Mouse (Mus musculus): ENCODE measurements around the gene Usp24. TPM values are rescaled to one million over a fixed set of nuclear protein-coding genes. Genes with fewer than 3 reads are reported as not detected.

Usp24 gene
- polyA plus RNA-seq, 1 experiment, result 12.5 TPM

DNA sequence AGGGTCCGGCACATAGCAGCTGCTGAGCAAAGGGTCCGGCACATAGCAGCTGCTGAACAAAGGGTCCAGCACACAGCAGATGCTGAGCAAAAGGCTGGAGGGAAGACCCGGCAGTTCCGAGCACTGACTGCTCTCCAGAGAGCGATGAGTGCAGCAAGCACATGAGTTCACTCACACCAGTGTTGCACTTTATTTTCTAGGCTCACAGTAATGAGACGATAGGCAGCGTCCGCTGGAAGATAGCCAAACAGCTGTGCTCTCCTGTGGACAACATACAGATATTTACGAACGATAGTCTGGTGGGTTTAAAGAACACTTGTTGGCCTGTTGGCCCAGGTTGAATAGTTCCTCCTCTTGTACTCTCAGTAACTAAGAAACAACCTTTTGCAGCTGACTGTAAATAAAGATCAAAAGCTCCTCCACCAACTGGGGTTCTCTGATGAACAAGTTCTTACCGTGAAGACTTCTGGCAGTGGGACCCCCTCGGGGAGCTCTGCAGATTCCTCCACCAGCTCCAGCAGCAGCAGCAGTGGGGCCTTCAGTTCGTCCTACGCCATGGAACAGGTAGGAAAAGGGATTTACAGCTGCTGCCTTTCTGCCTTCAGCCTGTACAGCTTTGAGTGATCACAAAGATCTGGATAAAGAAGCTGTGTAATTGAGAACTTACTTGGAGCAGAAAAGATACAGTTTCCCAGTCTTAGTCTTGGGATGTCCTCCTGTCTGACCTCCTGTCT is 63.0 kb downstream of the Usp24 start:
- TF ChIP-seq GATA1 (IDR thresholded peaks at IDR 0.05; ENCODE audit: low read length), result no peak

DNA sequence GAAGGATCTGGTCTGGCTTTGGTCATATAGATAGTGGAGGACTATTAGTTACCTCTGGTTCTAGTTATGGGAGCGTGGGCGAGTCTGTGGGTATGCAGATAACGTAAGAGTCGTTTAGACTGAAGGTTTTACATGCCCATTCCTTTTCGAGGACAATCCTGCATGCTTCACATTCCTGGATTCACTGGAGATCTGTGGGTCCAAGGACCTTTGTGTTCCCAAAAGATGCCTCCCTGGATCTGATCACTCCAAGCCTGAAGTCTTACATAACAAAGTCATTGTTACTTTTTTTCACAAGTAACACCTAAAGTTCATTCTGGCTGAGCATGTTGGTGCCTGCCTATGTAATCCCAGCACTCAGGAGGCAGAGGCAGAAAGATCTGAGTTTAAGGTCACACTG is 65.1 kb downstream of the Usp24 start:
- no peak for TF ChIP-seq GATA1 (IDR thresholded peaks at IDR 0.05; ENCODE audit: low read length)

DNA sequence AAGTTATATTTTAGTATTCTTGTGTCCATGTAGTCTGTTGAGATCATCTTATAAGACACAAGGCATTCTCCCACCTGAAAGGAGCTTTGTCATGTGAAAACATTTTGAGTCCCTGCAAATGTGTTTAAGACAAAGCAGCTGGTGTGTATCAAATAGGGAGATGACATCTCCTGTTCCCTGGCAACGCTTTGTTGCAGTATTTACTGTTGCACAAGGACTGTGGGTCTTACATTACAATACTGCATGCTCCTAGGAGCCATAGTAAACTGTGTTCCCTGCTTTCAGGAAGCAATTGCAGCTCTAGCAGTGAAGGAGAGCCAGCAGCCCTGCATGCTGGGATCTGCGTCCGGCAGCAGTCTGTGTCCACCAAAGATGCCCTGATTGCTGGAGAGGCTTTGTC is 73.9 kb downstream of the Usp24 start:
- TF ChIP-seq GATA1 (IDR thresholded peaks at IDR 0.05; ENCODE audit: low read length), result no peak

DNA sequence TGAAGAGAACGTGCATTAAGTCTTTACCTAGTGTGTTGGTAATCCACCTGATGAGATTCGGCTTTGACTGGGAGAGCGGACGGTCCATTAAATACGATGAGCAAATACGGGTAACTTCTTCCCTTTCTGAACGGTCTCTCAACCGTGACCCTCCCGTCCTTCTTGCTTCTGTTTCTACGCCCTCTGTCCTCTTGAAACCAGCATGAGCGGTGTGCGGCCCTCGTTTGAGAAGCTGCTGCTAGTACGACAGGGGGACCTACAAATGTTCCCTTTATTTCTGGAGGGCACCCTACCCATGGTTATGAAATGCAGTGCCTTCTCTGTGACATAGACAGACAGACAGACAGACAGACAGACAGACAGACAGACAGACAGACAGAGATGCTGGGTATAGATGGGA is 93.6 kb downstream of the Usp24 start:
- no peak for TF ChIP-seq GATA1 (IDR thresholded peaks at IDR 0.05; ENCODE audit: low read length)

DNA sequence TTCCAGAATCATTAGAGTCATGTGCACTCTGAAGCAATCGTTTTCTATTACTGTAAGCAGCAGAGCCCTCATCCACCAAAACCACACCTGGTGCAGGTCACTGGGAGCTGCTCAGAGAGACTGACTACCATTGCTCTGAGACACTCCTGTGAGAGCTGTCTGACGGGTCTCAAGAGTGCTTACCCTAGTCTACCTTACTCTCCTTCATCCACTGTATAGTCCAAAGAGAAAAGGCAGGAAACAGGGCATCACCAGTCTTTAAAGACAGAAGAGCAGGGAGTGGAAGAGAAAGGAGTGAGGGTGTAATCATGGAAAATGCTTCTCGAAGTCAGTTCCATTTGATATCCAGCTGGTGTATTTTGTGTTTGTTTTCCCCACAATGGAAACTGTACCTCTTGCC is 103.2 kb downstream of the Usp24 start:
- no peak for TF ChIP-seq GATA1 (IDR thresholded peaks at IDR 0.05; ENCODE audit: low read length)

DNA sequence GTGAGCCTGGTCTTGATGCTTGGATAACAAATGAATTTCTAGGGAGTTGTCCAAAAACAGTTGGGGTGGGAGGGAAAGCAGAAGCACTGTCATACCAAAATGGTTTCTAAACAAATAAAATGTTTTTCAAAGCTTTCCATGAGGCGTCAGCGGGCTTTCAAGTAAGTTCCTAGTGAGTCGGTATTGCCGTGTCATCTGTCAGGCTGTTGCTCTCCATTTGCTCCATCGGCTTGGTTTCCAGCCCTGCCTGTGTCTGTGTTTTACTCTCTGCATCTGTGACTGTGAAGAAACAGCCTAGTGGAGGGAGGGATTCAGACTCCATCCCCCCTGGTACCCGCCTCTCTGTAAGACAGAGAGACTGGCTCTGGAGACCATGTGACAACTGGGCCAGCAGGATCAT is 103.8 kb downstream of the Usp24 start:
- no peak for TF ChIP-seq GATA1 (IDR thresholded peaks at IDR 0.05; ENCODE audit: low read length)

DNA sequence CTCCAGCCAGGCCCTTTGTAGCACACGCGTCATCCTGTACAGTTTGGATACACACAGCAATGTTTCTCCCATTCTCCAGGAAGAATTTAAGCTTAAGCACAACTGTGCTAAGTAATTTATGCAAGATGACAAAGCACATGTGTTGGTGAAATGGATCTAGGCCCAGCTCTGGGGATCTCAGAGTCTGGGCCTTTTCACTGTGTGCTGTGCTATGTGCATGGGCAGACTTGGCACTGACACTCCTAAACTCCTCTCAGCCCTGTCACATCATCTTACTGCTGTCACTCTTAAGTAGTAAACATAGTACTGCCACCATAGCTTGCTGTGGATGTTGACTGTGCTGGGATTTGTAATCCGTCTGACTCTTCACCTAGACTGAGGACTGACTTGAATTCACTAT is 106.6 kb downstream of the Usp24 start:
- no peak for TF ChIP-seq GATA1 (IDR thresholded peaks at IDR 0.05; ENCODE audit: low read length)

DNA sequence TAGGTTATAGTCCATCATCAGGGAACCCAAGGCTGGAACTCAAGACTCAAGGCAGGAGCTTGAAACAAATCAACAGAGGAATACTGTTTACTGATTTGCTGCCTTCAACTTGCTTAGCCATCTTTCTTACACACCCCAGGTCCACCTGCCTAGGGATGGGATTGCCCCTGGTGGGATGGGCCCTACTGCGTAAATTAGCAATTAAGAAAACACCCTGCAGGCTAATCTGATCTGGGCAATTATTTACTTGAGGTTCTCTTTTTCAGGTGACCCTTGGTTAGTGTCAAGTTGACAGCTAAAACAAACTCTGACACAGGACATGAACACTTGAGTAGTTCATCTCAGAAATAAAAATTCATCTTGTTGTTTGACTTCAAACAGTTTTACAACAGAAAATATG is 108.5 kb downstream of the Usp24 start:
- no peak for TF ChIP-seq GATA1 (IDR thresholded peaks at IDR 0.05; ENCODE audit: low read length)

DNA sequence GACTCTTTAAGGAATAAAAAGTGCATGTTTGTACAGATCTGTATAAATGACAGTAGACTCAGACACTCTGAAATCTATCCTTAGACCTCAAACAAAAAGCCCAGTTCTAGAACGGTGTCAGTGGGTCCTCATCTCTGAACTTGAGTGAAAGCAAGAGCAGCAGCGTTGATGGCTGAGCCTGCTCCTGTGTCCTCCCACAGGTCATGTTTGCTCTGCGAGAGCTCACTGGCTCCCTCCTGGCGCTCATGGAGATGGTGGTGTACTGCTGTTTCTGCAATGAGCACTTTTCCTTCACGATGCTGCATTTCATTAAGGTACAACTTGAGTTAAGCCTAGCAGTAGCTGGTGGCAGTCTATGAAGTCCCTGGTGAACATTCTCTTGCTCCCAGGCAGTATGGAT is 110.3 kb downstream of the Usp24 start:
- TF ChIP-seq GATA1 (IDR thresholded peaks at IDR 0.05; ENCODE audit: low read length), result no peak

DNA sequence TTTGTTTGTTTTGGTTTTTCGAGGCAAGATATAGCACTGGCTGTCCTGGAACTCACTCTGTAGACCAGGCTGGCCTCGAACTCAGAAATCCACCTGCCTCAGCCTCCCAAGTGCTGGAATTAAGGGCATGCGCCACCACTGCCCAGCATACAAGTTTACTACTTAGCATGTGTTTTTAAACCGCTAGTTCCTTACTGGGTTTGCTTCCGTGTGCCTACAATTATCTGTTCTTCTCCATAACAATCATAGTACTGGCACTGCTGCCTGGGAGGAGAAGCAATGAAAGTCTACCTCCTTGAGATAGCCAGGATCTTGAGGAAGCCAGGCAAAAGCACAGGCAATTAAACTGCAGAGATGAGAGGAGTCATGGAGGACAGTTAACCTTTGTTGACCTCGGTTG is 112.6 kb downstream of the Usp24 start:
- TF ChIP-seq GATA1 (IDR thresholded peaks at IDR 0.05; ENCODE audit: low read length), result no peak

DNA sequence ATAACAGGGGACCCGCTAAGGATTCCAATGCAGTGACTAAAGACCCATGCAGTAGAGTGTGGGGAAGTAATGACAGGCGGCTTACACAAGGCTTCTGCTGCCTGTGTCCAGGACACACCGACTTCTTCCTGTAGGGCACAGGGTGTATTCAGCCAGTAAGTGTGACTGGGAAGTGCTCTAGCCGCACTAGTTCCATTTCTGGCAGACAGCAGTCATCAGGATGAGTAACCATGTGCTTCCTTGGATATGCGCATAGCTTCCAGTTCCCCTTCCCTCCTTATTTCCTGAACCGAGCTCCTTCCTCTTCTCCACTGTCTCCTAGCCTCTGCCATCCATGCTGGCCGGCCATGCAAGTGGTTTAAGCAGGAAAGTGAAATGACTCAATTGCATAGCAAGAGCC is 113.1 kb downstream of the Usp24 start:
- TF ChIP-seq GATA1 (IDR thresholded peaks at IDR 0.05; ENCODE audit: low read length), result no peak

DNA sequence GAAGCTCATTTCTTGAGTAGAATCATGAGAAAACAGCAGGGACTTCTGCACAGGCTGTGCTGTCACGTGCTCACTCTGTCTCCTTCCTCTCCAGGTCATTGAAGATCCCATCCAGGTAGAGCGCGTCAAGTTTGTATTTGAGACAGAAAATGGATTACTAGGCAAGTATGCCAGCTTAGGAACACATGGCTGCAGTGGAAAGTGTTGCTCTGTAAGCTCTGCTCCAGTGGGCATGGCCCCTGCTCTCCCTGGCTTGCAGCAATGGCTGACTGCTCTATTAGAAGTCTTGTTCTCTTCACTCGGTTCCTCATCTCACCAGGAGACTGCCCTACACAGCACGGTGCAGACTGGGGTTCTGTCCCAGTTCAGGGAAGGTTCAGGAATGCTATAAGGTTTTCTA is 114.4 kb downstream of the Usp24 start:
- TF ChIP-seq GATA1 (IDR thresholded peaks at IDR 0.05; ENCODE audit: low read length), result no peak

DNA sequence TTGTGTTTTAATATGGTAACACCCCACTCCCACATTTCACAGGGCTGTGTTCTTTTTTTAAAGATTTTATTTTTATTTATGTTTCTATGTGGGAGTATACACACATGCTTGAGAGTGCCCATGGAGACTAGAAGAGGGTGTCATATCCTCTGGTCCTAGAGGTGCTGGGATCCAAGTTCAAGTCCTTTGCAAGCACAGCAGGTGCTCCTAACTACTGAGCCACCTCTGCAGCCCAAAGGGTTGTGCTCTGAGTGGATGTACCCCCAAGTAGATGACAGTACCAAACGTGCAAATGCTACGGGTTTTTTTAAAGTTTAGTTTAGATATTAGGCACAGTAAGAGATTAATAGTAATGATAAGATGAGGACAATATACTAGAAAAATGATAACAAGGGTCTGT is 119.4 kb downstream of the Usp24 start:
- TF ChIP-seq GATA1 (IDR thresholded peaks at IDR 0.05; ENCODE audit: low read length), result no peak

DNA sequence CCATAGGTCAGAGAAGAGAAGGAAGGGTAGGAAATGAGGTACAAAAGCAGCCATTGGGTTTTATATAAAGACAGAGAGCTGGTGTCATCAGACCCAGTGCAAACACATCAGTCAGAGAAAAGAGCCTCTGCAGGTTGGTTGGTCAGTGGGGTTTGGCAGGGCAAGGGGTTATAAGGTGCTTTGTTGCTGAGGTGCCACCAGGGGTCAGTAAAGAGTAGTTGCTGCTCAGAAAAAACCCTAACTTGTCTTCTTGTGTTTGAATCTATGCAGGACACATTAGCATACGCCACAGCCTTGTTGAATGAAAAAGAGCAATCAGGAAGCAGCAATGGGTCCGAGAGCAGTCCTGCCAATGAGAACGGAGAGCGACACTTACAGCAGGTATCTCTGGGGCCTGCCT is 120.5 kb downstream of the Usp24 start:
- TF ChIP-seq GATA1 (IDR thresholded peaks at IDR 0.05; ENCODE audit: low read length), result no peak

DNA sequence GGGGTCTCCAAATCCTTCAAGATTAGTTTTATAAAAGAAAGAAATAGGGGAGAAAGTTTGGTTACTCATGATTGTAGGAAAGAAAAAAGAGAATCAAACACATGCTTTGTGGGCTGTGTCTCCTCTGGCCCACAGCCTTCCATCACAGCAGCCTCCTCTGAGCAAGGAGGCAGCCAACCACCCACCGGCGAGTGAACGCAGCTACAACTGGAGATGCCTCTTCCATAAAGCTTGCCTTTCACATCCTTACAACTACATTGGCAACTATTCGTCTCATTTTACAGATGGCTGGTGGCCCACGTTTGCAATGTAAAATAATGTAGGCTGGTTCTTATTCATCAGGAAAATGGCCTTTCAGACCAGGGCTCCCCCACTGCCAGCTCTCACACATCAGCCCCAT is 121.2 kb downstream of the Usp24 start:
- no peak for TF ChIP-seq GATA1 (IDR thresholded peaks at IDR 0.05; ENCODE audit: low read length)

DNA sequence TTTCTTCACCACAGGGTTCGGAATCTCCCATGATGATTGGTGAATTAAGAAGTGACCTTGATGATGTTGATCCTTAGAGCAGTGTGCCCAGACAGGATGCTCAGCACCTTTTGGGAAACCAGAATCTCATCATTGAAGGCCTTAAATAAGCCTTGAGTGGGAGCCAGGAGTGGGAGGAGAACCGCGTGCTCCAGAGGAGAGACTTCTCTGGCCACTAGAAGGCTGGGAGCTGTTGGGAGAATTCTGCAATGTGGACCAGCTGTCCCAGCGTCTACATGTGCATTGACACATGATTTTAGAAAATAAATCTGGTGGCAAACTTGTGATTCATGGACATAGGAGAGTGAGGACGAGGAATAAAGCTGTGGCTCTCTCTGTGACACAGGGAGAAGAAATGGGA is 122.8 kb downstream of the Usp24 start:
- TF ChIP-seq GATA1 (IDR thresholded peaks at IDR 0.05; ENCODE audit: low read length), result no peak

DNA sequence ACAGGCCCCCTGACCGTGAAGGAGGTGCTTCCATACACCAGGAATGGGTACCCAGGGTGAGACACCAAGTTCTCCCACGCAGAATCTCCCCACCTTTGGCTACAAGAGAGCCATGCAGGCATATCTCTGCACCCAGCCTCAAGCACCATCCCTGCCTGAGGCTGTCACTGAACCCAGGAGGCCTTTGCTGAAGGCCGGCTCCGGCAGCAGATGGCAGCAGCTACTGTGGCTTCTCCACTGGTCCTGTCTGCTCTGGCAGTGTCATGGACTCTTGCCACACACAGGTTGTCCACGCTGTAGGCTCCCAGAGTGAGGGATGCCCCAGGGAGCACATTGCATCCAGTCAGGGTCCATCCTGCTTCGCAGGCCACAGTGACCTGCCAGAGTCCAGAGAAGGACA is 127.2 kb downstream of the Usp24 start:
- no peak for TF ChIP-seq GATA1 (IDR thresholded peaks at IDR 0.05; ENCODE audit: low read length)

DNA sequence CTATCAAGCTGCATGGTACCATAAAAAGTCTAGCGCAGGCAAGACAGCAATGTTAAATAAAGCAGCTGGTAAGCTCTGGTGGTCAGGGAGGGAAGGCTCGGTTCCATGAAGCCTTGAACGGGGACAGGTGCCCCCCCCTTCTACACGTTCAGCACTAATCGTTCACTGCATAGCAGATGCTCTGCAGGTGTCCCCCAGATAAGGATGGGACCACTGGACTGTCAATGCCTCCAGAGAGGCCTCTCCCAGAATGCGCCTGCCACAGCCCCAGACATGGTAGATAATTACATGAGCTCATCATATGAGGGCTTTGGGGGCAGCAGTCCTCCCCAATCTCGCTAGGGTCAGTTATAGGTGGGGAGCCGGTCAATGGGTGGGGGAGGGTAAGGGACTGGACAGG is 133.3 kb downstream of the Usp24 start:
- no peak for TF ChIP-seq GATA1 (IDR thresholded peaks at IDR 0.05; ENCODE audit: low read length)
